Mouse (Mus musculus) gastrocnemius, postnatal 14 days (tissue): ENCODE results near the gene Gpr146. TPM values are rescaled to one million over a fixed set of nuclear protein-coding genes. Genes with fewer than 3 reads are reported as not detected.
"Not testable (repeated sequence)": the region's sequence is repeated elsewhere in the genome, so short reads cannot be mapped to it uniquely, and the experiment has no call there.

Experiments
- DNase-seq: peaks from one replicate; pipeline ENCODE4 v3.0.0; 2021; ENCODE audit warnings: mixed read lengths
- intact Hi-C: fragments of 180-260 bp; cut with DNase I; formaldehyde crosslinking; loops from one replicate; pipeline ENCODE4 v1.15.1; 2025; ENCODE audit warnings: low total_unique reads
- long read RNA-seq, 2 experiments: library from polyadenylated mRNA; stranded (forward); transcript quantifications; one replicate each; pipeline ENCODE4 v2.0.0; 2021
- total RNA-seq, 2 experiments: library from RNA; stranded (reverse); gene quantifications; 2 replicates each; pipeline ENCODE4 v1.2.3; 2021

Gene Gpr146
- total RNA-seq, result 10 to 100 TPM; 17.2 to 26.0 TPM
- long read RNA-seq, experiment 1, full-length matches to known transcripts, result 15 of 39 reads
- long read RNA-seq, experiment 1, partial matches to known transcripts, result 0 of 39 reads
- long read RNA-seq, experiment 1, other reads (novel, unspliced or antisense), result 24 of 39 reads
- long read RNA-seq, experiment 2, full-length matches to known transcripts, result 19 of 37 reads
- long read RNA-seq, experiment 2, partial matches to known transcripts, result 18 of 37 reads
- long read RNA-seq, experiment 2, other reads (novel, unspliced or antisense), result 0 of 37 reads

GRCm38 (mm10) chr5:139377468-139378270 lies at the start of gene Gpr146:
TSS of gene Gpr146 (plus strand) at chr5:139377697.
- intact Hi-C loops, result no loop called here
- DNase-seq, result peak; percentile 82

GRCm38 (mm10) chr5:139330766-139331165 lies 46.7 kb upstream of the Gpr146 start:
- no peak for DNase-seq
- intact Hi-C loops, result no loop called here

GRCm38 (mm10) chr5:139331742-139332141 lies 45.8 kb upstream of the Gpr146 start:
- DNase-seq, result peak; percentile 78
- intact Hi-C loops, result no loop called here

GRCm38 (mm10) chr5:139332590-139333272 lies 44.8 kb upstream of the Gpr146 start:
- no peak for DNase-seq
- intact Hi-C loops, result no loop called here

GRCm38 (mm10) chr5:139333301-139334013 lies 44.0 kb upstream of the Gpr146 start:
- intact Hi-C loops, result no loop called here

GRCm38 (mm10) chr5:139334394-139334793 lies 43.1 kb upstream of the Gpr146 start:
- DNase-seq, intact Hi-C loops: not testable (repeated sequence)

More at GRCm38 (mm10) chr5:139333301-139334013, 44.0 kb upstream of the Gpr146 start:
- DNase-seq, result no peak

GRCm38 (mm10) chr5:139335634-139336033 lies 41.9 kb upstream of the Gpr146 start:
- intact Hi-C loops, result no loop called here
- no peak for DNase-seq

GRCm38 (mm10) chr5:139337826-139338370 lies 39.6 kb upstream of the Gpr146 start:
- intact Hi-C loops, result no loop called here
- no peak for DNase-seq

GRCm38 (mm10) chr5:139338403-139338802 lies 39.1 kb upstream of the Gpr146 start:
- intact Hi-C loops, result no loop called here
- no peak for DNase-seq

- no peak for DNase-seq
- intact Hi-C loops, result no loop called here
Measured at GRCm38 (mm10) chr5:139338891-139339290, 38.6 kb upstream of the Gpr146 start.

- peak; percentile 83 for DNase-seq
- intact Hi-C loops, result no loop called here
Measured at GRCm38 (mm10) chr5:139344021-139344686, 33.3 kb upstream of the Gpr146 start.

GRCm38 (mm10) chr5:139344687-139345363 lies 32.7 kb upstream of the Gpr146 start:
- intact Hi-C loops, result no loop called here
- peak; percentile 96 for DNase-seq

GRCm38 (mm10) chr5:139345364-139345714 lies 32.2 kb upstream of the Gpr146 start:
- no peak for DNase-seq
- intact Hi-C loops, result no loop called here

GRCm38 (mm10) chr5:139347225-139347624 lies 30.3 kb upstream of the Gpr146 start:
- intact Hi-C loops, result no loop called here
- no peak for DNase-seq

GRCm38 (mm10) chr5:139349713-139350112 lies 27.8 kb upstream of the Gpr146 start:
- DNase-seq, result no peak
- intact Hi-C loops, result no loop called here

GRCm38 (mm10) chr5:139351134-139351533 lies 26.4 kb upstream of the Gpr146 start, which contains the start of gene Cox19:
TSS of gene Cox19 (minus strand) at chr5:139351418.
- intact Hi-C loops, result no loop called here
- no peak for DNase-seq

GRCm38 (mm10) chr5:139351628-139352027 lies 25.9 kb upstream of the Gpr146 start:
- no peak for DNase-seq
- intact Hi-C loops, result no loop called here

- no peak for DNase-seq
Measured at GRCm38 (mm10) chr5:139352317-139352716, 25.2 kb upstream of the Gpr146 start, which contains the start of gene Cyp2w1. TSS of gene Cyp2w1 (plus strand) at chr5:139352617.

More at GRCm38 (mm10) chr5:139352317-139352716, 25.2 kb upstream of the Gpr146 start, which contains the start of gene Cyp2w1:
- intact Hi-C loops, result no loop called here
